Mouse (Mus musculus) frontal cortex, postnatal 14 days (tissue): Measurements from ENCODE around the gene Lmln.
"Not testable (repeated sequence)": the region's sequence is repeated elsewhere in the genome, so short reads cannot be mapped to it uniquely, and the experiment has no call there.

ENCODE experiments used
- DNase-seq, 2 experiments: peaks; one replicate each; pipeline ENCODE4 v3.0.0; 2022; ENCODE audit warnings: low spot score in 2 of 2

Gene Lmln

GRCm38 (mm10) chr16:33062024-33062681, at the start of gene Lmln:
Lmln (plus strand) TSS chr16:33062521.
- peak; percentile 76 to 81 for DNase-seq

- no peak for DNase-seq
Measured at GRCm38 (mm10) chr16:33013801-33014200, 48.5 kb upstream of the Lmln start.

GRCm38 (mm10) chr16:33014921-33015320, 47.4 kb upstream of the Lmln start:
- DNase-seq: no peak

GRCm38 (mm10) chr16:33015396-33015907, 46.9 kb upstream of the Lmln start:
- no peak for DNase-seq

DNA sequence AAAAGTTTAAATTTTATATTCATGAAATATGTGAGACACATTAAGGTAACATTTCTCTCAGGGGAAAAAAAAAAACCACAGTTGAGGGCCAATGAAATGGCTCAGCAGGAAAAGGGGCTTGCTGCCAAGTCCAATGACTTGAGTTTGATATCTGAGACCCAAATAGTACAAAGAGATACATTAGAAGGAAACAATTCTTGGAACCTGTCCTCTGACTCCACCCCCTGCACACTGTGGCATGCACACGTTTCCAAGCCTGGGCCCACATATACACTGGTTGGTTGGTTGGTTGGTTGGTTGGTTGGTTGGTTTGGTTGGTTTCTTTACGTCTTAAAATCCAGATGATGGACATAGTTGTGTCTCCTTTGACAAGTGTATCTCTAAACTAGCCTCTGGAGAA, 46.3 kb upstream of the Lmln start:
- DNase-seq: no peak

GRCm38 (mm10) chr16:33017677-33018349, 44.5 kb upstream of the Lmln start:
- DNase-seq: no peak

DNA sequence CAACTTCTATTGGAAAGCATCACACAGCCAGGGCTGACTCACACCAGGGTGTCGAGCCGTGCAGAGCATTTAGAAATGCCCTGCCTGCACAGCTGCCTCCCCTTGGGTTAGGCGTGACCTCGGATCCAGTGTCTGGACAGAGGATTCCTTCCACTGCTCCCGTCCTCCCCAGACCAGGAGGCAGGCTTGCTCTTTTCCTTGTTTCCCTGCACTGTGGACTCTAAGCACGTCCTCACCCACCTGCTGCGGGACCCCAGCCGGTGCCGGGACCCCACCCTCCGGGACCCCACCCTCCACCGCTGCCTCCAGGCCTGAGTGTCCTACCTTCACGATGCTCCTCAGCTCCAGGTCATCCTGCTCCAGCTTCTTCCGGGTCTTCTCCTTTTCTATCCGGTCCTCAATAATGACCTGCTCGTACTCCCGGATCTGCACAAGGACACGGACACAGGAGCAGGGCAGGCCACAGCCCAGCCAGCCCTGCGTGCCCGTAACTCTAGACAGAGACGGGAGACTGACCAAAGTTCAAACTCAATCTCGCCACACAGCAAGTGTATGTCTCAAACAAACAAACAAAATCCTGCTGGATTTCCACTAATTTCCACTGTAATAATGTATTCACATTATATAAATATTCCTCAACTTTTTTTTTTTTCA, 43.1 kb upstream of the Lmln start:
- no peak for DNase-seq

GRCm38 (mm10) chr16:33021381-33021780, 40.9 kb upstream of the Lmln start:
- DNase-seq: no peak

DNA sequence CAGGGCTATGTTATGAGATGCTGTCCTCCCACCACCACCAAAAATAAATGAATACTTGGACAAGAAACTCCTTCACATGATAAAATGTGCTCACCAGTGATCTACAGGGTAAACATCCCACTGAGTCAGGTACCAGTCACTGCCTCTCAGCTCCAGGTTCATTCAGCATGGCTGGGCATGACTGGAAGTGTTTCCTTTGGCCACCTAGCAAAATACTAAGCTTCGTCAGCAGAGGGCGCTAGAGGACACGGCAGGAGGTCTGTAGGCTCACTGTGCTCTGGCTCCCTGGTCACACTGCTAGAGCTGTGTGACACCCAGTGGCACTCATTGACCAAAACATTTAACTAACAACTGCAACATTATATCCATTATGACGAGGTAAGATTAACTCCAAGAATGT, 38.6 kb upstream of the Lmln start:
- DNase-seq: peak; percentile 42 to 79

GRCm38 (mm10) chr16:33024456-33025104, 37.7 kb upstream of the Lmln start:
- no peak for DNase-seq

DNA sequence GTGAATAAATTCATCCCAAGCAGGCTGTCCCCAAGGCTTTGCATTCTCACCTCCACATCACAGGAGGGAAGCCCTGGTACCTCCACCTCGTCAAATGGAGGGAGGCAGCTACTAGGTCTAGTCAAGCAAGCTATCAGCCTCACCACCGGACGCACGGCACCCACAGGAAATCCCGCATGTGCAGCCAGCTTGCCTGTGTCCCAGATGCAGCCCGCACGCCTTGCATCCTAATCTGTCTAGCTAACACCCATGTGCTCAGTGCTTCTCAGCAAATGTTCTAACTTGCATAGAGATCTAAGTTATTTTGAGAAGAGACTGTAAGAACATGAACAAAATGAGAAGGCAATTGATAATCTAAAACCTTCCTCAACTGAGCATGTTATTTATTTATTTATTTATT, 36.0 kb upstream of the Lmln start:
- no peak for DNase-seq

DNA sequence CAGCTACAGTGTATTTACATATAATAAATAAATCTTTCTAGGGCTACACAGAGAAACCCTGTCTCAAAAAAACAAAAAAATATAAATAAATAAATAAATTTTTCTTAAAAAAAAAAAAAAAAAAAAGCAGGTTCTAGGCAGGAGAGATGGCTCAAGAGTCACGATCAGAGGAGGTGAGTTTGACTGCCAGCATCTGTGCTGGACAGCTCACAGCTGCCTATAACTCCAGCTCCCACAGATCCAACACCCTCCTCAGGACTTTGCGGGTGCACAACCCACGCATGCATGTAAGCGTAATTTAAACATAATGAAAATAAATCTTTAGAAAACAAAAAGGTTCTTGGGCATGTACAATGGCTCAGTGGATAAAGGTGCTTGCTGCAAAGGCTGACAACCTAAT, 26.3 kb upstream of the Lmln start:
- no peak for DNase-seq

- DNase-seq: no peak
Measured at GRCm38 (mm10) chr16:33042682-33043081, 19.6 kb upstream of the Lmln start.

DNA sequence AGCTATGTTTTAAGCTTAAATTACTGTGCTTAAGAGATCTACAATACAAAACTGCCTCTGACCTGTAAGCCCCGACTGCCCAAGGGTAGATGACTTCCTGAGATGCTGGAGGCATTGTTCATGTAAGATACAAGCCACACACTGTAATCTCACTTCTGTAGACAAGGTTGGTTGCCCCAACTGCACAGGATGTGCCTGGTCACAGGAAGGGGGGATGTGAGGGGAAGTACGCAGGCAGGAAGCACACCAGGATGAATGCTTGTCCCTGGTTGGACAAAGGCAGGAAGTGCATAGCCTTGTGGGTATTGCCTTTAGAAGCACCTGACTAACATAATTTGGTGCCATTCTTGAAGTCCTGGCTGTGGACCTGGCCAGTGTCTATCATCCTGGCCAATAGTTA, 19.1 kb upstream of the Lmln start:
- no peak for DNase-seq

DNA sequence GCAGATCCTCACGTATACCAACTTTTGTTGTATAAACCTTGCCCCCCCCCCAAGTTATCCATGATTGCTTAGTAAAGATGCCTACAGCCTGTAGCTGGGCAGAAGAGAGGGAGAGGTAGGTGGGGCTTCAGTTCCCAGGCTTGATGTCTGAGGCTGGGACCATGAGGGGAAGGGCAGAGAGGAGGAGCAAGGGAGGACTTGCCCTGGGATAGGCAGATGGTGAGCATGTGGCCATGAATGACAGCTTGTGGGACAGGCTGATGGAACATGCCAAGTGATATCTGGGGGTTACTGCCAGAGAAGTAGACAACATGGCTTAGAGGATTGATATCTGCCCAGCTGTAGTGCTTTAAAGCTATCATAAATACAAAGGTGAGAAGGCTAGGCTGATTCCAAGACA, 14.3 kb upstream of the Lmln start:
- no peak for DNase-seq

- DNase-seq: no peak
Measured at GRCm38 (mm10) chr16:33048686-33049085, 13.6 kb upstream of the Lmln start.

- no peak for DNase-seq
Measured at GRCm38 (mm10) chr16:33049809-33050208, 12.5 kb upstream of the Lmln start.

DNA sequence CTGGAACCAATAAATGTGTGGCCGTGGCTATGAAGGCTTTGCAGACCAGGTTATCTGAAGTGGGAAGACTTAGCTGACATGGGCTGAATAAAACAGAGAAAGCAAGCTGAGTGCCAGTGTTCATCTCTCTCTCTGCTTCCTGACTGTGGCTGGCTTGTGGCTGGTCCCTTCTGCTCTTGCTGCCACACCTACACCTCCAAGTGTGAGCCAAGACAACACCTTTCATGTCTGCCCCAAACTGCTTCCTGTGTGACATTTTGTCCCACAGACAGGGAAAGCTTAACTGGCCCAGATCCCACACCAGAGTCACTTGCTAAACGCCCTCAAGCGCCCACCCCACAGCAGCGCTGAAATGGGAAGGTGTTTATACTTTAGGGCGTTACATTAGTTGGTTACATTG, 9.2 kb upstream of the Lmln start:
- DNase-seq: no peak

- not testable (repeated sequence) for DNase-seq
Measured at GRCm38 (mm10) chr16:33054927-33055326, 7.4 kb upstream of the Lmln start.

- DNase-seq: no peak
Measured at GRCm38 (mm10) chr16:33055655-33056054, 6.7 kb upstream of the Lmln start.

GRCm38 (mm10) chr16:33056095-33056785, 6.1 kb upstream of the Lmln start, which contains the start of the genes Iqcg and Rpl35a:
Iqcg (minus strand) TSS chr16:33056218.
Rpl35a (plus strand) TSS chr16:33056453.
- peak; percentile 82 to 88 for DNase-seq

DNA sequence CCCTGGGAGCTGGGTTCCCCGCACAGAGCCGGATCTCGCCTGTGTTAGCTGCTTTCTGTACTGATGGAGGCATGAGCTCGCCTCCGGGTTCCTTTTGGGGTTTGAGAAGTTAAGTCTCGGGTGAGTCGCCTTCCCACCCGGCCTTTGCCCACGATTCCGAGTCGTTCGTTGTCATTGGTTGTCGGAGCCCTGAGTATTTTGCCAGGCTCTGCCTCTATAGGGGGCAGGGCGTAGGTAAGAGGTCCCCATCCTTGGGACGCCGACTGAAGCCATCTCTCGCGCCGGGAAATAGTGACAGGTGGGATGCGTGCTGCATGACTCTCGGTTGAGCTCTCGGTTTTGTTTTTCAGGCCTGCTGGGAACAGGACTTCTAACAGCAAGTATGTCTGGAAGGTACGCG, 5.5 kb upstream of the Lmln start:
- DNase-seq: peak in 1 of 2 experiments; percentile 18
